Mouse (Mus musculus) spleen, postnatal 14 days (tissue): ENCODE measurements around the gene Tmem52.
"Not testable (repeated sequence)": the region's sequence is repeated elsewhere in the genome, so short reads cannot be mapped to it uniquely, and the experiment has no call there.

Experiments
- DNase-seq, 2 experiments: peaks; one replicate each; pipeline ENCODE4 v3.0.0; 2021 to 2022; ENCODE audit warnings: low spot score in 2 of 2

The Tmem52 gene

GRCm38 (mm10) chr4:155468952-155469351 lies at the start of gene Tmem52:
TSS of gene Tmem52 (plus strand) at chr4:155469114.
- DNase-seq, result no peak

- DNase-seq, result no peak
Observed at GRCm38 (mm10) chr4:155420137-155420536, 48.8 kb upstream of the Tmem52 start.

- DNase-seq, result not testable (repeated sequence)
Observed at GRCm38 (mm10) chr4:155421412-155422370, 47.2 kb upstream of the Tmem52 start.

- no peak for DNase-seq
Observed at GRCm38 (mm10) chr4:155423988-155424387, 44.9 kb upstream of the Tmem52 start.

GRCm38 (mm10) chr4:155426272-155426671 lies 42.6 kb upstream of the Tmem52 start:
- DNase-seq, result no peak

- no peak for DNase-seq
Observed at GRCm38 (mm10) chr4:155428442-155428841, 40.5 kb upstream of the Tmem52 start.

- no peak for DNase-seq
Observed at GRCm38 (mm10) chr4:155429202-155429601, 39.7 kb upstream of the Tmem52 start.

GRCm38 (mm10) chr4:155432358-155432757 lies 36.6 kb upstream of the Tmem52 start:
- DNase-seq, result no peak

- no peak for DNase-seq
Observed at GRCm38 (mm10) chr4:155433993-155434392, 34.9 kb upstream of the Tmem52 start.

- DNase-seq, result no peak
Observed at GRCm38 (mm10) chr4:155442808-155443207, 26.1 kb upstream of the Tmem52 start.

- no peak for DNase-seq
Observed at GRCm38 (mm10) chr4:155451597-155451996, 17.3 kb upstream of the Tmem52 start.

GRCm38 (mm10) chr4:155458575-155458974 lies 10.3 kb upstream of the Tmem52 start:
- no peak for DNase-seq

GRCm38 (mm10) chr4:155463050-155463449 lies 5.9 kb upstream of the Tmem52 start:
- no peak for DNase-seq

- no peak for DNase-seq
Observed at GRCm38 (mm10) chr4:155463611-155464010, 5.3 kb upstream of the Tmem52 start.

- DNase-seq, result no peak
Observed at GRCm38 (mm10) chr4:155464061-155464460, 4.9 kb upstream of the Tmem52 start.

- DNase-seq, result no peak
Observed at GRCm38 (mm10) chr4:155465607-155466006, 3.3 kb upstream of the Tmem52 start.

- no peak for DNase-seq
Observed at GRCm38 (mm10) chr4:155466080-155466479, 2.8 kb upstream of the Tmem52 start.

GRCm38 (mm10) chr4:155467237-155468010 lies 1.5 kb upstream of the Tmem52 start:
- DNase-seq, result no peak

GRCm38 (mm10) chr4:155469590-155470262 lies 812 bp downstream of the Tmem52 start:
- DNase-seq, result no peak

GRCm38 (mm10) chr4:155470263-155470953 lies 1.5 kb downstream of the Tmem52 start:
- no peak for DNase-seq

GRCm38 (mm10) chr4:155470997-155471396 lies 2.1 kb downstream of the Tmem52 start:
- DNase-seq, result no peak
